Mouse (Mus musculus): Measurements from ENCODE around the gene Myh7b. TPM values are rescaled to one million over a fixed set of nuclear protein-coding genes. Genes with fewer than 3 reads are reported as not detected.
A peak's percentile ranks its signal among the peaks of the same experiment; 100 is the strongest.
"Not testable (repeated sequence)": the region's sequence is repeated elsewhere in the genome, so short reads cannot be mapped to it uniquely, and the experiment has no call there.

Myh7b gene
- total RNA-seq, 2 experiments from 2014 or later: 3.8 to 5.3 TPM

- intact Hi-C loops (cut with DNase I): loop anchor here (2.0 kb wide), 1 partner anchor 76 kb away; the partner anchor contains the start of gene Acss2
- no peak for DNase-seq (ENCODE audit: low spot score in 2 of 2)
Observed at GRCm38 (mm10) chr2:155592854-155593283, 18.1 kb upstream of the Myh7b start.

- intact Hi-C loops (cut with DNase I): no loop called here
- DNase-seq (ENCODE audit: low spot score in 2 of 2): no peak
Observed at GRCm38 (mm10) chr2:155595516-155595915, 15.5 kb upstream of the Myh7b start.

DNA sequence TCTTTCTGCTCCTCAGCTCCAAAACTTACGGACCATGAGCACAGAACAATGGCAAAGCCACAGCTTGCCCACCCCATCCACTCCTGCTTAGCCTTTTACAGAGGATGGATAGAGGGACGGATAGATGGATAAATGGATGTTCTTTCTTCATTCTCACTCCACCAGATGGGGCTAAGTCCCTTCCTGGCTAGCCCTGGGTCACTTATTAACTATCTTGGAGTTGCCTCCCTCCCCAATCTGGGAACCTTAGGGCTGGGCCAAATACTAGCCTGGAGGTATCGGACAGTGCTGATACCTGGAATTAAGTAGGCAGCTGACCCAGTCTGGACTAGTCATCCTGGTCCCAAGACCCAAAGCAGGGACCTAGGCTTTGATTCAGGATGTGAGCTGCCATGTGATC is 7.3 kb upstream of the Myh7b start:
- DNase-seq (ENCODE audit: low spot score in 2 of 2): no peak
- intact Hi-C loops (cut with DNase I): no loop called here

DNA sequence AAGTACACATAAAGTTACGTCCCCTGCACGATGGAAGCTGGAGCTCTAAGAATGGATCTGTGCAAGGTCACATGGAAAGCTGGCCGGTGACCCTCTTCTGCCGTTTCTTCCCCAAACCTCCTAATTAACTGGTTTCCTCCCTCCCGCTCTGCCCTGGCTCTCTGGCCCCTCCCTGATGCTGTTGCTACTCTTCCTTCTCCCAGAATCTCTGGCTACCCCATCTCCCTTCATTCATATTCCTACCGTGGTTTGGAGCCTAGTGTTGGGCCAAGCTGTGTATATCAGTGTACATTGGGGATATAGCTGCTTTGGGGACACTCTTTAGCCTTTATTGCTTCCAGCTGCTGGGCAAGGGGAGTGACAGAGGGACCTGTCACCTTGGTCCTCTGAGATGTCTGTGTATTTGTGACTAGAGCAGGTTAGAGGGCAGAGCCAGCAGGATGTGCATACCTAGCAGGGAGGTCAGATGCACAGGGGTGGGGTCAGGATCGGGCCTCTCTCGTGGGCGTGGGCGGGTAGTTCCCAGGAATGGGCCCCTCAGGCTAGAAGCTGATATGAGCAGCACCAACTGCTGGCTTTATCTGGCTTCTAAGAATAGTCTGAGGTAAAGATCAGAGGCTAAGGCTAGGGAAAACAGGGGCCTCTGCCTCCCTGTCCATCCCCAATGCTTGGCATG is 6.3 kb upstream of the Myh7b start:
- intact Hi-C loops (cut with DNase I): no loop called here
- no peak for DNase-seq (ENCODE audit: low spot score in 2 of 2)

DNA sequence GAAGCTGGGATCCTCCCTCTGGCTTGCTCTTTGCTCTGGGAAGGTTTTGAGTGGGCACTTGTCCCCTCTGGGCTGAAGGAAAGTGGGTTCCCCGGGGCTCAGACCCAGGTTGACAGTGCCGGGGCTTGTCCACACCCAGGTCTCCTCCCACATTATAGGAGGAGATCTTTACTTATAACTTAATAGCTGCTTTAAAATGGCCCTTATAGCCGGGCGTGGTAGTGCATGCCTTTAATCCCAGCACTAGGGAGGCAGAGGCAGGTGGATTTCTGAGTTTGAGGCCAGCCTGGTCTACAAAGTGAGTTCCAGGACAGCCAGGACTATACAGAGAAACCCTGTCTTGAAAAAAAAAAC is 5.8 kb upstream of the Myh7b start:
- intact Hi-C loops (cut with DNase I); DNase-seq (ENCODE audit: low spot score in 2 of 2): not testable (repeated sequence)

DNA sequence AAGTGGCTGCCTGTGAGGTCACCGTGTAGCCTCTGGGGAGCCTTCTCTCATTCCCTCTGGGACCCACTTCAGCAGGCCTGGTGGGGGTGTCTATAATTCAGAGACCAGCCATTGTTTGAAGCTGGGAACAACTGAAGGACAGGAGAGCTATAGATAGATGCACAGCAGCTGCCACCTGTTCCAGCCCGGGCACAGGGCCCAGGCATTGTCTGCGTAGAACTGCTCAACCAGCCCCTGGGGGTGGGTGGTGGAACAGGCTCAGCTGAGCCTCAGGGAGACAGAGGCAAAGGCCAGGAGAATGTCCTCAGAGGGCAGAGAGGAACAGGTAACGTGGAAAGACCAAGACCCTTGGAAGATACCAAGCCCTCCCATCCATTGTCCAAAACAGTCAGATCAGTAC is 4.7 kb upstream of the Myh7b start:
- peak in 1 of 2 experiments; percentile 66 for DNase-seq (ENCODE audit: low spot score in 2 of 2)
- intact Hi-C loops (cut with DNase I): no loop called here

GRCm38 (mm10) chr2:155611834-155612550 is 980 bp downstream of the Myh7b start:
- no peak for DNase-seq (ENCODE audit: low spot score in 2 of 2)
- intact Hi-C loops (cut with DNase I): no loop called here

DNA sequence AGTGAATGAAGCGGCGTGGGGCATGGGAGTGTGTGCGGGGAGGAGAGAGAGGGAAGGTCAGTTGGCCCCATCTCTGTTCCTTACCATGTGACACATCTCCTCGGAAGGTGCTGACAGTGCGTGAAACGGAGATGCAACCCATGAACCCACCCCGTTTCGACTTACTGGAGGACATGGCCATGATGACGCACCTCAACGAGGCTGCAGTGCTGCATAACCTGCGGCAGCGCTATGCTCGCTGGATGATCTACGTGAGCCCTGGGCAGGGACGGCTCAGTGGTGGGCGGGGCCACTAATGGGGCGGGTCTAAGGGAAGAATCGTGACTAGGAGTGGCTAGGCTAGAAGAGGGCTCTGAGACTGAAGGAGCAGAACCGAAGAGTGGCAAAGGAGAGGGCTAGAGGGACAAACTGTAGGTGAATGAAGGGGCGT is 2.3 kb downstream of the Myh7b start:
- intact Hi-C loops (cut with DNase I): no loop called here
- peak in 1 of 2 experiments; percentile 49 for DNase-seq (ENCODE audit: low spot score in 2 of 2)

- intact Hi-C loops (cut with DNase I): no loop called here
- no peak for DNase-seq (ENCODE audit: low spot score in 2 of 2)
Observed at GRCm38 (mm10) chr2:155613953-155614352, 2.9 kb downstream of the Myh7b start.

DNA sequence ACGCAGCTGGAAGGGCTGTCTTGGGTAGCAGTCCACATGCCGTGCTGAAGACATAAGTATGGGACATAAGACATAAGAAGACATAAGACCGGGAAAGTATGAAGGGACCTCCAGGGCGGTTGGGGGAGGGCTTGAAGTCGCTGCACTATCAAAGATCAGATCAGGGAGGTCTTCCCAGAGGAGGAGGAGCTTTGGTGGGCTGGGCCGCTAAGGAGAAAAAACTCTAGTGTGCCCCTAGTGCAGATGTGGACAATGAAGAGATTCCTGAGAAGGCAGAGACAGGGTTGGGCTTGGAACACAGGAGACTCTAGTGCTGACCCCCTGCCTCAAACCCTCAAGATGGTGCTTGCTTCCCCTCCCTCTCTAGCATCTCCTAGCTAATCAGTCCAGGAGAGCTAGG is 6.0 kb downstream of the Myh7b start:
- intact Hi-C loops (cut with DNase I): no loop called here
- no peak for DNase-seq (ENCODE audit: low spot score in 2 of 2)

GRCm38 (mm10) chr2:155619817-155620216 is 8.8 kb downstream of the Myh7b start:
- peak; percentile 80 to 92 for DNase-seq (ENCODE audit: low spot score in 2 of 2)
- intact Hi-C loops (cut with DNase I): loop anchor here (1.0 kb wide), 1 partner anchor 104 kb away; no protein-coding TSS in a partner anchor

GRCm38 (mm10) chr2:155622606-155623005 is 11.6 kb downstream of the Myh7b start:
- no peak for DNase-seq (ENCODE audit: low spot score in 2 of 2)
- intact Hi-C loops (cut with DNase I): no loop called here

DNA sequence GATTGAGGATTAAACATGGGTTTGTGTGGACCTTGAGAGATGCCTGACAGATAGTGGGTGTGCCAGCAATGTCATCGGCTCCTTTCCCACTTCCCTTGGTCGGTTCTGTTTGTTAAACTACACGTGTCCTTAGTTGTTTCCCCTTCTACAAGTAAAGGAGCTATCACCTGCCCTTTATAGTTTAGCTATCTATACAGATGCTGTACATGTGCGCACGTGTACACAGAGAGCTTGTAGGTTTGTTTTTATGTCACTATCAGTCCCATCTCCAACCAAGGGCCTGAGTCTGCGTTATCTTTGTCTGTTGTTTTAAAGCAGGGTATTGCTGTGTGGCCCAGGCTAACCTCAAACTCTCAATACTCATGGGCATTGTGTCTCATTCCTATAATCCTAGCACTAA is 13.0 kb downstream of the Myh7b start:
- DNase-seq (ENCODE audit: low spot score in 2 of 2): no peak
- intact Hi-C loops (cut with DNase I): no loop called here

GRCm38 (mm10) chr2:155624730-155625129 is 13.7 kb downstream of the Myh7b start:
- intact Hi-C loops (cut with DNase I): no loop called here
- peak in 1 of 2 experiments; percentile 76 for DNase-seq (ENCODE audit: low spot score in 2 of 2)

DNA sequence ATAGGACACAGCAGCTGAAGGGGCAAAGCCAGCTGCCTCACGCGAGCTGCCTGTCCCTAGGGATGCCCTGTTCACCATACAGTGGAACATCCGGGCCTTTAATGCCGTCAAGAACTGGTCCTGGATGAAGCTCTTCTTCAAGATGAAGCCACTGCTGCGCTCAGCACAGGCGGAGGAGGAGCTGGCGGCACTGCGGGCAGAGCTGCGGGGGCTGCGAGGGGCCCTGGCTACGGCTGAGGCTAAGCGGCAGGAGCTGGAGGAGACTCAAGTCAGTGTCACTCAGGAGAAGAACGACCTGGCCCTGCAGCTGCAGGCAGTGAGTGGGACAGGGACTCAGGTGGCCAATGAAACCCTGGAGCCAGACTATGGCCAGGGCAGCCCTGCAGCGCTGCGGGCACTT is 15.3 kb downstream of the Myh7b start:
- no peak for DNase-seq (ENCODE audit: low spot score in 2 of 2)
- intact Hi-C loops (cut with DNase I): loop anchor here (2.0 kb wide), 1 partner anchor 109 kb away; the partner anchor contains the start of gene Acss2

- DNase-seq (ENCODE audit: low spot score in 2 of 2): peak; percentile 70 to 75
- intact Hi-C loops (cut with DNase I): loop anchor here (2.0 kb wide), 1 partner anchor 110 kb away; the partner anchor contains the start of gene Acss2
Observed at GRCm38 (mm10) chr2:155627030-155627738, 16.2 kb downstream of the Myh7b start.

DNA sequence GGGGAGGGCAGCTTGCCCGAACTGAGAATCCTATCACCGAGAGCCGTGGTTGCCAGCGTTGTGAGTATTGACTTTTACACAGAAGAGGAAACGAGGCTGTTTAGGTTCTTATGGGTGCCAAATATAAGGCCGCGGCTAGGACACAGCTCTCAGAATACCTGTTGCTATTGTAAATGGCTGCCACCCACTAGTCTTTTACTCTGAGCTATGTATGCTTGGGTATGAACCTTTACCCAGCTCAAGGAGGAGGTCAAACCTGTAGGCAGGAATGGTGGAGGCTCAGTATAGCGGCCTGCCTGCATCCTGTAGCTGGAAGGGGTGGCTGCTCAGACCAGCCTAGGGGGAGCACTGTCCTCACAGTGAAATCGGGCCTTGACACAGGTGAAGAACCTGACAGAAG is 17.1 kb downstream of the Myh7b start:
- intact Hi-C loops (cut with DNase I): no loop called here
- DNase-seq (ENCODE audit: low spot score in 2 of 2): no peak

DNA sequence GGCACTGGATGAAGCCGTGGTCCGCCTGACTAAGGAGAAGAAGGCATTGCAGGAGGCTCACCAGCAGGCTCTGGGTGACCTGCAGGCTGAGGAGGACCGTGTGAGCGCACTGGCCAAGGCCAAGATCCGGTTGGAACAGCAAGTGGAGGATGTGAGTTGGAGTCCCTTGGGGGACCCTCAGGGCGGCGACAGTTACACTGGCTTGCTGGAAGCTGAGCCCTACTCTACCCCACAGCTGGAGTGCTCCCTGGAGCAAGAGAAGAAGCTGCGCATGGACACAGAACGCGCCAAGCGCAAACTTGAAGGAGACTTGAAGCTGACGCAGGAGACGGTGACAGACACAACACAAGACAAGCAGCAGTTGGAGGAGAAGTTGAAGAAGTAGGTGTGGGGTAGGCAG is 17.5 kb downstream of the Myh7b start:
- intact Hi-C loops (cut with DNase I): no loop called here
- DNase-seq (ENCODE audit: low spot score in 2 of 2): no peak

- peak; percentile 73 to 77 for DNase-seq (ENCODE audit: low spot score in 2 of 2)
- intact Hi-C loops (cut with DNase I): no loop called here
Observed at GRCm38 (mm10) chr2:155629231-155629661, 18.2 kb downstream of the Myh7b start.

- peak in 1 of 2 experiments; percentile 45 for DNase-seq (ENCODE audit: low spot score in 2 of 2)
- intact Hi-C loops (cut with DNase I): no loop called here
Observed at GRCm38 (mm10) chr2:155630153-155630552, 19.1 kb downstream of the Myh7b start.

All from left cerebral cortex, postnatal 25 days (tissue).